31 mouse cellular contexts compared by ENCODE assay signal in genomic region chr1:38902571-38902970, GRCm38 (mm10). TPM values are rescaled to one million over a fixed set of nuclear protein-coding genes. Genes with fewer than 3 reads are reported as not detected.
DNase-seq lines count a peak whose midpoint lies in the region; ATAC-seq lines count a peak whose summit lies in the region.
"Had no signal": no experiment of that assay in that cellular context is flagged by ENCODE, and none has a peak within 500 bp of the region (broad histone marks: within the 10 kb centered on the region; RNA-seq: fewer than 3 reads in every experiment).

No protein-coding gene starts in this region.

- H3K9me3 ChIP-seq in intestine, embryonic 15.5 days, result no peaks in the 10 kb centered on the region
- H3K9me3 ChIP-seq: embryonic facial prominence, embryonic 10.5 days; heart, embryonic 15.5 days; hindbrain, embryonic 13.5 days; kidney, embryonic 15.5 days; midbrain, embryonic 12.5 days had no signal

- H3K9ac ChIP-seq in intestine, embryonic 15.5 days, result no peak overlapping the region
- H3K9ac ChIP-seq: heart, embryonic 15.5 days; hindbrain, embryonic 13.5 days; kidney, embryonic 15.5 days; midbrain, embryonic 12.5 days had no signal

- DNase-seq in layer of hippocampus, adult 9-11 months, result peak; percentile 56
- DNase-seq in layer of hippocampus, adult 8-10 months (ENCODE audit: low spot score in 2 of 2), result no peak
- peak; percentile 45 for DNase-seq in CD4-positive helper T cell, adult 2 months (ENCODE audit: low read depth, low spot score)
- DNase-seq in naive thymus-derived CD4-positive, alpha-beta T cell, adult 2 months (ENCODE audit: low read depth), result peak; percentile 63
- DNase-seq in gastrocnemius, postnatal 14 days, result no peak
- no peak for DNase-seq in right cerebral cortex, postnatal 36 days (ENCODE audit: low spot score in 2 of 2)
- DNase-seq: adrenal gland, postnatal 25 days; cerebellum, adult 11 months; cerebellum, adult 9-11 months; gastrocnemius, postnatal 36 days; heart, postnatal 36 days; kidney, postnatal 36 days; lung, adult 18-20 months; lung, postnatal 10 days; right cerebral cortex, postnatal 25 days; thymus, postnatal 14 days had no signal

- no peak overlapping the region for H3K4me3 ChIP-seq in intestine, embryonic 15.5 days (replicated peaks)
- H3K4me3 ChIP-seq: embryonic facial prominence, embryonic 10.5 days; heart, embryonic 15.5 days; hindbrain, embryonic 13.5 days; kidney, embryonic 15.5 days; midbrain, embryonic 12.5 days had no signal

- no peaks in the 10 kb centered on the region for H3K4me1 ChIP-seq in intestine, embryonic 15.5 days (replicated peaks)
- H3K4me1 ChIP-seq: heart, embryonic 15.5 days; kidney, embryonic 15.5 days had no signal

- H3K4me2 ChIP-seq in intestine, embryonic 15.5 days (replicated peaks), result no peak overlapping the region
- H3K4me2 ChIP-seq: heart, embryonic 15.5 days; hindbrain, embryonic 13.5 days; kidney, embryonic 15.5 days; liver, embryonic 11.5 days; midbrain, embryonic 12.5 days had no signal

- H3K36me3 ChIP-seq in intestine, embryonic 15.5 days, result no peaks in the 10 kb centered on the region
- H3K36me3 ChIP-seq: embryonic facial prominence, embryonic 10.5 days; heart, embryonic 15.5 days; hindbrain, embryonic 13.5 days; kidney, embryonic 15.5 days; midbrain, embryonic 12.5 days had no signal

- ATAC-seq in common myeloid progenitor, adult 5-6 weeks (replicated peaks; ENCODE audit: low read depth, poor library complexity, severe bottlenecking), result peak; percentile 24; the same call in 1 of the 2 replicates
- ATAC-seq in intestine, embryonic 15.5 days, result no peak
- ATAC-seq: forebrain, embryonic 16.5 days; intestine, embryonic 16.5 days had no signal

- intact Hi-C loops in gastrocnemius, postnatal 14 days (cut with DNase I; ENCODE audit: low total_unique reads), result no loop called here

- 53% methylated on average over 5 of the region's 5 CpGs for WGBS in intestine, embryonic 15.5 days

- no peaks in the 10 kb centered on the region; the same call in 1 of the 2 replicates for H3K27me3 ChIP-seq in intestine, embryonic 15.5 days (replicated peaks)
- H3K27me3 ChIP-seq: heart, embryonic 15.5 days had no signal

- H3K27ac ChIP-seq in intestine, embryonic 15.5 days, result no peak overlapping the region
- H3K27ac ChIP-seq: embryonic facial prominence, embryonic 10.5 days; heart, embryonic 15.5 days; hindbrain, embryonic 13.5 days; kidney, embryonic 15.5 days; midbrain, embryonic 12.5 days had no signal

RNA-seq across cellular contexts. Expression of gene Chst10, which starts 4.6 kb away (rescaled TPM):
- 10 to 100 TPM; 44.0 to 59.8 (median 53.0) TPM for total RNA-seq in layer of hippocampus, adult 8-10 months (2022)
- total RNA-seq in common myeloid progenitor, adult 5-6 weeks (2017), result 3.5 TPM in 2 replicates
- total RNA-seq in gastrocnemius, postnatal 14 days (2021), result under 1 TPM; 0.20 to 0.53 TPM
- polyA plus RNA-seq in intestine, embryonic 15.5 days (2015; fragmentation: Nextera tagmentation; extraction: Ambion mirVana), result 3.9 and 4.4 TPM in 2 replicates

RNA-seq across cellular contexts. Expression of gene Nms, which starts 36.4 kb away (rescaled TPM):
- total RNA-seq in layer of hippocampus, adult 8-10 months (2022), result not detected
- total RNA-seq in common myeloid progenitor, adult 5-6 weeks (2017), result not detected in 2 replicates
- total RNA-seq in gastrocnemius, postnatal 14 days (2021), result not detected
- not detected in 2 replicates for polyA plus RNA-seq in intestine, embryonic 15.5 days (2015; fragmentation: Nextera tagmentation; extraction: Ambion mirVana)
- total RNA-seq: adrenal gland, postnatal 25 days; gastrocnemius, postnatal 36 days; heart, adult 8-10 months; heart, postnatal 36 days; layer of hippocampus, postnatal 10 days; megakaryocyte progenitor cell, adult 5-6 weeks had no signal
- polyA plus RNA-seq: cortical plate, adult 2 months; embryonic facial prominence, embryonic 10.5 days; heart, embryonic 15.5 days; intestine, embryonic 16.5 days; kidney, embryonic 15.5 days; limb, embryonic 11.5 days; liver, embryonic 11.5 days had no signal

Comparison
In these comparisons a context has a peak if more than half of its experiments do, and no peak if none do; other contexts are left out.
1. DNase-seq: peak in layer of hippocampus, adult 9-11 months (single experiment), CD4-positive helper T cell, adult 2 months (single experiment) and naive thymus-derived CD4-positive, alpha-beta T cell, adult 2 months (single experiment); none in layer of hippocampus, adult 8-10 months (0 of 2), gastrocnemius, postnatal 14 days (single experiment) and right cerebral cortex, postnatal 36 days (0 of 2).